Mouse (Mus musculus): Measurements from ENCODE around the gene Hoga1. TPM values are rescaled to one million over a fixed set of nuclear protein-coding genes. Genes with fewer than 3 reads are reported as not detected.
"Not testable (repeated sequence)": the region's sequence is repeated elsewhere in the genome, so short reads cannot be mapped to it uniquely, and the experiment has no call there.

Gene Hoga1
- polyA plus RNA-seq, 1 experiment from 2014 or later = 1.4 TPM

DNA sequence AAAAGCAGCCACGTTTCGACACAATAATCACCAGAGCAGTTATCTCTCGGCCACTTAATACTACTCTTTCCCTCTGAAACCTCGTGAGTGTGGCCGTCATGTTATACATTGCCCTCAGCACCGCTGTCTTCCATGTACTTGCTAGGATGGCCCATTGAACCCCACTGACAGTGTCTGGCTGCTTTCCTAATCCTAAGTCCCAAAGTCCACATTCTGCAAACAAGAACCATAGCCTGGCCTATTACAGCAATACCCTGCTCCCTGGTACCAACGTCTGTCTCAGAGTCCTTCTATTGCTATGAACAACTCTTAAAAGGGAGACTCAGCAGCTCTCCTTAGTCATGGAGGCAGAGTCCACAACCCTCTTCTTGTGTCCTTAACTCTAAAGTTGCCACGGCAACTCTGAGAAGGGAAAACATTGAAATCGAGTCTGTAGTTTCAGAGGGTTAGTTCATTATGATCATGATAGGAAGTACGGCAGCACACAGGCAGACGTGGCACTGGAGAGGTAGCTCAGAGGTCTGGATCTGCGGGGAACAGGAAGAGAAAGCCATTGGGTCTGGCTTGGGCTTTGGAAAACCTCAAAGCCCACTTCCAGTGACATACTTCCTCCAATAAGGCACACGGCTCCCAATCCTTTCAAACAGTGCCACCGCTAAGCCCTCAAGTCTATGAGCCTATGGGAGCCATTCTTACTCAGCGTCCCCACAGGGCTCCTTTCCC is 26.6 kb downstream of the Hoga1 start:
- DNase-seq (ENCODE audit: low spot score) (no peak), ATAC-seq (ENCODE audit: insufficient read depth, low FRiP score, low TSS enrichment) (no peak)
- WGBS = 86% methylated on average over 15 of the region's 15 CpGs
- Histone ChIP-seq H3K36me3 (ENCODE audit: control insufficient read depth, insufficient read depth, low read length) (no peaks in the 10 kb centered on the region; the same call in 1 of the 2 replicates), H3K4me3 (ENCODE audit: low read depth, low read length) (no peak overlapping the region), H3K4me1 (ENCODE audit: control insufficient read depth, insufficient read depth, low read length) (no peaks in the 10 kb centered on the region), H3K27ac (ENCODE audit: low read depth, low read length) (no peak overlapping the region), H3K9me3 (ENCODE audit: control insufficient read depth, low read length) (no peaks in the 10 kb centered on the region), H3K4me2 (ENCODE audit: low read depth) (no peak overlapping the region), H3K27me3 (ENCODE audit: control insufficient read depth, insufficient read depth, low read length) (no peaks in the 10 kb centered on the region), H3K9ac (ENCODE audit: low read length) (no peak overlapping the region)

DNA sequence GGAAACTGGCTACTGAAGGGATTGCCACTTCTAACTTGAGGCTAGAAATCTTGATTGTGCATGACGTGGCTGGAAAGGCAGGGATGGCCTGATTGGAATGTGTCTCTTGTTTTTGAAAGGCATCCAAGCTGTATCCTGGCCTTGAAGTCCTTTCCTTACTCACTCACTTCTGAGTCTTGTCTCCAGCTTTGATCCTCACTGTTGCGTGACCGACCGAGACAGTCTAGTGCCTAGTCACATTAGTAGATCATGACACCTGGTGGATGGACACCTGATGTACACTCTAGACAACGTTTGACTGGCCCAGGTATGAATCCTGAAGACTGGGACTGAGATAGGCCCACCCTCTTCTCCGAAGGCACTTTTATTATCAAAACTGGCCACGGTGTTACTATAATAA is 27.4 kb downstream of the Hoga1 start:
- no peak overlapping the region for H3K27ac ChIP-seq (ENCODE audit: low read depth, low read length)
- H3K4me3 ChIP-seq (ENCODE audit: low read depth, low read length) = no peak overlapping the region
- H3K9ac ChIP-seq (ENCODE audit: low read length) = no peak overlapping the region
- H3K36me3 ChIP-seq (ENCODE audit: control insufficient read depth, insufficient read depth, low read length) = no peaks in the 10 kb centered on the region; the same call in 1 of the 2 replicates
- no peak overlapping the region for H3K4me2 ChIP-seq (ENCODE audit: low read depth)
- ATAC-seq (ENCODE audit: insufficient read depth, low FRiP score, low TSS enrichment) = no peak
- H3K27me3 ChIP-seq (ENCODE audit: control insufficient read depth, insufficient read depth, low read length) = no peaks in the 10 kb centered on the region
- no peaks in the 10 kb centered on the region for H3K9me3 ChIP-seq (ENCODE audit: control insufficient read depth, low read length)
- H3K4me1 ChIP-seq (ENCODE audit: control insufficient read depth, insufficient read depth, low read length) = no peaks in the 10 kb centered on the region
- WGBS = 80% methylated on average over 7 of the region's 7 CpGs
- no peak for DNase-seq (ENCODE audit: low spot score)

DNA sequence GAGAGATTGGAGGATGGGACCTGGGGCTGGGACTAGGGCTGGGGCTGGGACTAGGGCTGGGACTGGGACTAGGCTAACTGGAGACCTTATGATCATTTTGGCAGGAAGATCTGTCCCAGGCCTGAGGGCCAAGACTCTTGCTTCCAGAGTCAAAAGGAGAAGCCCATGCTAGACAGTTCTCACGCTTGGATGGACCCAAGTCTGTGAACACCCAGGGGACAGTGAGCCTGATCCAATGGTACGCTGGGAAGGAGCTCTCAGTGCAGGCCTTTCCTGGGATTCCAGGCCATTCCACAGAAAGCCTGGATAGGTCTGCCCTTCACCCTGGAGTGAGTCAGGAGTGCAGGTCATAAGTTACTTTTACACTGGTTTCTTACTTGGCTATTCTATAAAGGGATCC is 29.6 kb downstream of the Hoga1 start:
- ATAC-seq (ENCODE audit: insufficient read depth, low FRiP score, low TSS enrichment) = no peak
- no peak for DNase-seq (ENCODE audit: low spot score)
- Histone ChIP-seq H3K27ac (ENCODE audit: low read depth, low read length) (no peak overlapping the region), H3K27me3 (ENCODE audit: control insufficient read depth, insufficient read depth, low read length) (no peaks in the 10 kb centered on the region), H3K9me3 (ENCODE audit: control insufficient read depth, low read length) (no peaks in the 10 kb centered on the region), H3K4me3 (ENCODE audit: low read depth, low read length) (no peak overlapping the region), H3K9ac (ENCODE audit: low read length) (no peak overlapping the region), H3K4me2 (ENCODE audit: low read depth) (no peak overlapping the region), H3K4me1 (ENCODE audit: control insufficient read depth, insufficient read depth, low read length) (no peaks in the 10 kb centered on the region), H3K36me3 (ENCODE audit: control insufficient read depth, insufficient read depth, low read length) (no peaks in the 10 kb centered on the region; the same call in 1 of the 2 replicates)
- 91% methylated on average over 2 of the region's 2 CpGs for WGBS

DNA sequence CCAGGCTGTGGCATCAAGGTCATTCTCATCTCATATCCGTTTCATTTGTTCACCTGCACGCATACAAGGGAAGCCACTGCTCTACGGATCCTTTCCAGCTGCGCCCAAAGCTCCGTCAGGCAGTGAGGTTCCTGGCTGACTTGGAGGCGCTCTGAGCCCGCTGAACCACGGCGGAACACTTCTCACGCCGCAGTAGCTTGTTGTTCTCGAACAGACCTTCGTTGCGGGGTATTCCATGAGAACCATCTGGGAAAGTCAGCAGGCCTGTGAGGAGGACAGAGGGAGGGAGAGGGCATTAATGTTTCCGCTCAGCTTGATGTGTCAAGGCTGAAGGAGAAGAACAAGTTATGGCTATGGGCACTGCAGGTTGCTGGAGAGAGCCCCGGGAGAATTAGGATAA is 30.6 kb downstream of the Hoga1 start:
- H3K36me3 ChIP-seq (ENCODE audit: control insufficient read depth, insufficient read depth, low read length) = no peaks in the 10 kb centered on the region; the same call in 1 of the 2 replicates
- no peak overlapping the region for H3K27ac ChIP-seq (ENCODE audit: low read depth, low read length)
- H3K27me3 ChIP-seq (ENCODE audit: control insufficient read depth, insufficient read depth, low read length) = no peaks in the 10 kb centered on the region
- ATAC-seq (ENCODE audit: insufficient read depth, low FRiP score, low TSS enrichment) (no peak), DNase-seq (ENCODE audit: low spot score) (no peak)
- H3K9me3 ChIP-seq (ENCODE audit: control insufficient read depth, low read length) = no peaks in the 10 kb centered on the region
- no peak overlapping the region for H3K4me3 ChIP-seq (ENCODE audit: low read depth, low read length)
- H3K4me1 ChIP-seq (ENCODE audit: control insufficient read depth, insufficient read depth, low read length) = no peaks in the 10 kb centered on the region
- 91% methylated on average over 16 of the region's 16 CpGs for WGBS
- no peak overlapping the region for H3K4me2 ChIP-seq (ENCODE audit: low read depth)
- no peak overlapping the region for H3K9ac ChIP-seq (ENCODE audit: low read length)

DNA sequence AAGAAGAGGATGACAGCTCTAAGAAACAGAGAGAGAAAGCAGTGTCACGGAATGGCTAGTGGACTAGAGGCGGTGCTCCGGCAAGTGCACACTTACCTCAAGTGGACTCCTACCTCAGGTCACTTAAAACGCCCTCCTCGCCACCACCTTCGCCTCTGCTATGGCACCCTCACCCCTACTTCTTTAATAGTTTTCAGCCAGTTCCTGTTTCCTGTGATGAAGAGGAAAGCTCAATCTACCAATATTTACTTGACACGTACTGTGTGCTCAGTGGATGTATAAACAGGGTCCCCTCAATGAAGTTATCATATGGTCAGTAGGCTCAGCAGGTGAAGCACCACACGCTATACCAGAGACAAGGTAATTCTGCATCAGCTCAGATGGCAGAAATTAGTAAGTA is 33.2 kb downstream of the Hoga1 start:
- Histone ChIP-seq H3K27me3 (ENCODE audit: control insufficient read depth, insufficient read depth, low read length) (no peaks in the 10 kb centered on the region), H3K36me3 (ENCODE audit: control insufficient read depth, insufficient read depth, low read length) (no peaks in the 10 kb centered on the region; the same call in 1 of the 2 replicates), H3K27ac (ENCODE audit: low read depth, low read length) (no peak overlapping the region), H3K9ac (ENCODE audit: low read length) (no peak overlapping the region), H3K4me1 (ENCODE audit: control insufficient read depth, insufficient read depth, low read length) (no peaks in the 10 kb centered on the region), H3K4me3 (ENCODE audit: low read depth, low read length) (no peak overlapping the region), H3K9me3 (ENCODE audit: control insufficient read depth, low read length) (no peaks in the 10 kb centered on the region), H3K4me2 (ENCODE audit: low read depth) (no peak overlapping the region)
- no peak for DNase-seq (ENCODE audit: low spot score)
- WGBS = 95% methylated on average over 8 of the region's 8 CpGs
- no peak for ATAC-seq (ENCODE audit: insufficient read depth, low FRiP score, low TSS enrichment)

DNA sequence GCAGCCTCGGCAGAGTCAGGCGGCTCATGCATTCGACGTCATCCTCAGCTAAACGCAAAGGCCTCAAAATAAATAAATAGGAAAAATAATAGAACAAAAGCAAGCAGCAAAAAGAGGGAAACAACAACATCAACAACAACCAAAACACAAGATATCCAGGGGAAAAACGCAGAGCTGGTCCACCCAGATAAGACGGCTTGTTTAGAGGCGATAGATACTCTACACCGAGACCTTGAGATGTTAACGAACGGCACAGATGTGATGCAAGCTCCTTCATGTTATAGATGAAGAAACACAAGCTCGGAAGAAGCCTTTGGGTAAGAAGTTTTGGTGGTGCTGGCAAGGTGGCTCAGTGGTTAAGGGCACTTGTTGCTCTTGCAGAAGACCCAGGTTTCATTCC is 33.6 kb downstream of the Hoga1 start:
- WGBS = 93% methylated on average over 12 of the region's 12 CpGs
- no peaks in the 10 kb centered on the region for H3K27me3 ChIP-seq (ENCODE audit: control insufficient read depth, insufficient read depth, low read length)

DNA sequence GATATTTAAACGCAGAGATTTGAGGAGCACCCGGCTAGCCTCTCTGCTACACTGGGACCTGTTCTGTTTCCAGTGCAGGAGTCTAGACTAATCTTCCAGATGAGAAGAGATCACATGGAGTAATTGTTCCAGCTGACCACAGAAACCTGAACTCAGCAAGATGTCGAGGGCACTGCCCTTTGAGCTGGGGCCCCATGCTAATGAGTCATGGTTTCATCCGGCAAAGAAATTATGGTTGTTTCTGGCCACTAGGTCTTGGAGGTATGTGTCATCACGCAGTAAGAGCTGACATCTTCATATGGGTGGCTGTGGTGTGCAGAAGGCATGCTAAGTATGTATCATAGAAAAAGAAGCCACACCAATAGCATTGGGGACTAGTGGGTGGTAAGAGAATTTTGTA is 34.5 kb downstream of the Hoga1 start:
- 78% methylated on average over 5 of the region's 5 CpGs for WGBS
- Histone ChIP-seq H3K9ac (ENCODE audit: low read length) (no peak overlapping the region), H3K27ac (ENCODE audit: low read depth, low read length) (no peak overlapping the region), H3K4me2 (ENCODE audit: low read depth) (no peak overlapping the region), H3K4me1 (ENCODE audit: control insufficient read depth, insufficient read depth, low read length) (no peaks in the 10 kb centered on the region), H3K27me3 (ENCODE audit: control insufficient read depth, insufficient read depth, low read length) (no peaks in the 10 kb centered on the region), H3K36me3 (ENCODE audit: control insufficient read depth, insufficient read depth, low read length) (no peaks in the 10 kb centered on the region; the same call in 1 of the 2 replicates), H3K4me3 (ENCODE audit: low read depth, low read length) (no peak overlapping the region), H3K9me3 (ENCODE audit: control insufficient read depth, low read length) (no peaks in the 10 kb centered on the region)
- no peak for DNase-seq (ENCODE audit: low spot score)
- no peak for ATAC-seq (ENCODE audit: insufficient read depth, low FRiP score, low TSS enrichment)

More for the DNA sequence above, 33.6 kb downstream of the Hoga1 start:
- ATAC-seq (ENCODE audit: insufficient read depth, low FRiP score, low TSS enrichment) (no peak), DNase-seq (ENCODE audit: low spot score) (no peak)
- Histone ChIP-seq H3K9me3 (ENCODE audit: control insufficient read depth, low read length) (no peaks in the 10 kb centered on the region), H3K4me1 (ENCODE audit: control insufficient read depth, insufficient read depth, low read length) (no peaks in the 10 kb centered on the region), H3K4me3 (ENCODE audit: low read depth, low read length) (no peak overlapping the region), H3K4me2 (ENCODE audit: low read depth) (no peak overlapping the region), H3K36me3 (ENCODE audit: control insufficient read depth, insufficient read depth, low read length) (no peaks in the 10 kb centered on the region; the same call in 1 of the 2 replicates), H3K27ac (ENCODE audit: low read depth, low read length) (no peak overlapping the region), H3K9ac (ENCODE audit: low read length) (no peak overlapping the region)

DNA sequence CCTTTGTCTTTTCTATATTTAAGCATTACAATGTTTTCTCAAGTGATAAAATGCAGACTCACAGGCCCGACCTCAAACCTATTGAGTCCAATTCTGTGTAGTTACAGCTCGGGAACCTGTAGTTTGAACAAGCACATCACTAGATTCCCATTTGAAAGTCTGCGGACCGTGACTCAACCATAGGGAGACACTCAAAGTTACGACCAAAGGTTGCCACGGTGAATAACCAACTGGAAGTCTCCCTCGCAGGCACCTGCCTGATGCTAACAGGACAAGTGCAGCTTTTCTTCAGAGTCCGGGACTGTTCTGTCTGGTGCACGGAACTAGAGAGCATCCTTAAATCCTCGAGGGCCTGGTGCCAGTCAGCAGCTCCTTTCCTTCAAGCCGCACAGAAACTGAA is 35.1 kb downstream of the Hoga1 start:
- H3K27me3 ChIP-seq (ENCODE audit: control insufficient read depth, insufficient read depth, low read length) = no peaks in the 10 kb centered on the region
- no peak for ATAC-seq (ENCODE audit: insufficient read depth, low FRiP score, low TSS enrichment)
- no peaks in the 10 kb centered on the region; the same call in 1 of the 2 replicates for H3K36me3 ChIP-seq (ENCODE audit: control insufficient read depth, insufficient read depth, low read length)
- H3K9me3 ChIP-seq (ENCODE audit: control insufficient read depth, low read length) = no peaks in the 10 kb centered on the region
- 80% methylated on average over 11 of the region's 11 CpGs for WGBS
- H3K4me2 ChIP-seq (ENCODE audit: low read depth) = no peak overlapping the region
- H3K4me1 ChIP-seq (ENCODE audit: control insufficient read depth, insufficient read depth, low read length) = no peaks in the 10 kb centered on the region
- H3K27ac ChIP-seq (ENCODE audit: low read depth, low read length) = no peak overlapping the region
- H3K9ac ChIP-seq (ENCODE audit: low read length) = no peak overlapping the region
- DNase-seq (ENCODE audit: low spot score) = no peak
- H3K4me3 ChIP-seq (ENCODE audit: low read depth, low read length) = no peak overlapping the region

DNA sequence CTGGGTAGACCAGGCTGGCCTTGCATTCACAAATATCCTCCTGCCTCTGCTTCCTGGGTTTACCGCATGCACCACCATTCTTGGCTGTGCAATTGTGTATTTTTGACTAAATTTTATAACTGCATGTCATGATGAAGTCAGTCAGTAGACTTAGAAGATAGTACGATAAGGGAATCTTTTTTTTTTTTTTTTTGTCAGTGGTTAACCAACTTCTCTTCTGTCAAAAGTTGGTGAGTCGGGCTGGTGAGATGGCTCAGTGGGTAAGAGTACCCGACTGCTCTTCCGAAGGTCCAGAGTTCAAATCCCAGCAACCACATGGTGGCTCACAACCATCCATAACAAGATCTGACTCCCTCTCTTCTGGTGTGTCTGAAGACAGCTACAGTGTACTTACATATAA is 36.2 kb downstream of the Hoga1 start:
- ATAC-seq (ENCODE audit: insufficient read depth, low FRiP score, low TSS enrichment); H3K9me3 ChIP-seq (ENCODE audit: control insufficient read depth, low read length); H3K27me3 ChIP-seq (ENCODE audit: control insufficient read depth, insufficient read depth, low read length); H3K4me2 ChIP-seq (ENCODE audit: low read depth); H3K9ac ChIP-seq (ENCODE audit: low read length); H3K27ac ChIP-seq (ENCODE audit: low read depth, low read length); H3K36me3 ChIP-seq (ENCODE audit: control insufficient read depth, insufficient read depth, low read length); H3K4me3 ChIP-seq (ENCODE audit: low read depth, low read length); DNase-seq (ENCODE audit: low spot score); H3K4me1 ChIP-seq (ENCODE audit: control insufficient read depth, insufficient read depth, low read length): not testable (repeated sequence)
- WGBS = 93% methylated on average over 5 of the region's 5 CpGs
